Mouse (Mus musculus): ENCODE data around the gene 9130019O22Rik. TPM values are rescaled to one million over a fixed set of nuclear protein-coding genes. Genes with fewer than 3 reads are reported as not detected.

The 9130019O22Rik gene
- 5.9 and 6.4 TPM in 2 replicates for polyA plus RNA-seq (2012; rRNA removed)

GRCm38 (mm10) chr7:127386641-127387392 is at the start of gene 9130019O22Rik:
Gene 9130019O22Rik, minus strand, starts transcription at chr7:127387166.
- WGBS: 5% methylated on average over 38 of the region's 38 CpGs
- Histone ChIP-seq H3K4me3 (ENCODE audit: control insufficient read depth, insufficient read depth, low read length) (peak within 1 kb of the TSS; percentile 93), H3K27ac (ENCODE audit: control insufficient read depth, insufficient read depth, low read length) (no peak within 1 kb of the TSS), H3K36me3 (ENCODE audit: control insufficient read depth, insufficient read depth, low read length) (no peaks in the 10 kb centered on the region), H3K27me3 (ENCODE audit: control insufficient read depth, insufficient read depth, low read length) (no peaks in the 10 kb centered on the region), H3K4me1 (replicated peaks; ENCODE audit: control insufficient read depth, insufficient read depth, low read length) (peaks cover 5% of the 10 kb centered on the region)
- peak; percentile 92 for DNase-seq
- TF ChIP-seq CTCF (IDR thresholded peaks at IDR 0.05; ENCODE audit: borderline replicate concordance, control insufficient read depth, extremely low read depth, insufficient read depth, low read length, poor library complexity): no peak
- no peak for TF ChIP-seq POLR2A (IDR thresholded peaks at IDR 0.05; ENCODE audit: control insufficient read depth, extremely low read depth, insufficient read depth, low read length, poor library complexity)

- DNase-seq: no peak
- Histone ChIP-seq H3K4me3 (ENCODE audit: control insufficient read depth, insufficient read depth, low read length) (no peak overlapping the region), H3K27me3 (ENCODE audit: control insufficient read depth, insufficient read depth, low read length) (no peaks in the 10 kb centered on the region), H3K27ac (ENCODE audit: control insufficient read depth, insufficient read depth, low read length) (no peak overlapping the region), H3K4me1 (replicated peaks; ENCODE audit: control insufficient read depth, insufficient read depth, low read length) (no peaks in the 10 kb centered on the region), H3K36me3 (ENCODE audit: control insufficient read depth, insufficient read depth, low read length) (no peaks in the 10 kb centered on the region)
- TF ChIP-seq CTCF (IDR thresholded peaks at IDR 0.05; ENCODE audit: borderline replicate concordance, control insufficient read depth, extremely low read depth, insufficient read depth, low read length, poor library complexity) (no peak), POLR2A (IDR thresholded peaks at IDR 0.05; ENCODE audit: control insufficient read depth, extremely low read depth, insufficient read depth, low read length, poor library complexity) (no peak)
- 83% methylated on average over 4 of the region's 4 CpGs for WGBS
Observed at GRCm38 (mm10) chr7:127435206-127435605, 48.2 kb upstream of the 9130019O22Rik start.

GRCm38 (mm10) chr7:127426354-127426753 is 39.4 kb upstream of the 9130019O22Rik start:
- H3K4me1 ChIP-seq (replicated peaks; ENCODE audit: control insufficient read depth, insufficient read depth, low read length): peaks cover 6% of the 10 kb centered on the region
- DNase-seq: no peak
- 83% methylated on average over 3 of the region's 3 CpGs for WGBS
- no peak for TF ChIP-seq CTCF (IDR thresholded peaks at IDR 0.05; ENCODE audit: borderline replicate concordance, control insufficient read depth, extremely low read depth, insufficient read depth, low read length, poor library complexity)
- no peak for TF ChIP-seq POLR2A (IDR thresholded peaks at IDR 0.05; ENCODE audit: control insufficient read depth, extremely low read depth, insufficient read depth, low read length, poor library complexity)
- H3K4me3 ChIP-seq (ENCODE audit: control insufficient read depth, insufficient read depth, low read length): no peak overlapping the region
- no peaks in the 10 kb centered on the region for H3K36me3 ChIP-seq (ENCODE audit: control insufficient read depth, insufficient read depth, low read length)
- no peaks in the 10 kb centered on the region for H3K27me3 ChIP-seq (ENCODE audit: control insufficient read depth, insufficient read depth, low read length)
- no peak overlapping the region for H3K27ac ChIP-seq (ENCODE audit: control insufficient read depth, insufficient read depth, low read length)

- DNase-seq: no peak
- Histone ChIP-seq H3K36me3 (ENCODE audit: control insufficient read depth, insufficient read depth, low read length) (no peaks in the 10 kb centered on the region), H3K4me1 (replicated peaks; ENCODE audit: control insufficient read depth, insufficient read depth, low read length) (peaks cover 9% of the 10 kb centered on the region), H3K4me3 (ENCODE audit: control insufficient read depth, insufficient read depth, low read length) (no peak overlapping the region), H3K27me3 (ENCODE audit: control insufficient read depth, insufficient read depth, low read length) (no peaks in the 10 kb centered on the region), H3K27ac (ENCODE audit: control insufficient read depth, insufficient read depth, low read length) (no peak overlapping the region)
- WGBS: 91% methylated on average over 2 of the region's 2 CpGs
- TF ChIP-seq CTCF (IDR thresholded peaks at IDR 0.05; ENCODE audit: borderline replicate concordance, control insufficient read depth, extremely low read depth, insufficient read depth, low read length, poor library complexity) (no peak), POLR2A (IDR thresholded peaks at IDR 0.05; ENCODE audit: control insufficient read depth, extremely low read depth, insufficient read depth, low read length, poor library complexity) (no peak)
Observed at GRCm38 (mm10) chr7:127425911-127426310, 38.9 kb upstream of the 9130019O22Rik start.

- 93% methylated on average over 3 of the region's 3 CpGs for WGBS
- H3K27me3 ChIP-seq (ENCODE audit: control insufficient read depth, insufficient read depth, low read length): no peaks in the 10 kb centered on the region
- TF ChIP-seq POLR2A (IDR thresholded peaks at IDR 0.05; ENCODE audit: control insufficient read depth, extremely low read depth, insufficient read depth, low read length, poor library complexity) (no peak), CTCF (IDR thresholded peaks at IDR 0.05; ENCODE audit: borderline replicate concordance, control insufficient read depth, extremely low read depth, insufficient read depth, low read length, poor library complexity) (no peak)
- H3K4me1 ChIP-seq (replicated peaks; ENCODE audit: control insufficient read depth, insufficient read depth, low read length): peaks cover 9% of the 10 kb centered on the region
- no peak overlapping the region for H3K4me3 ChIP-seq (ENCODE audit: control insufficient read depth, insufficient read depth, low read length)
- H3K36me3 ChIP-seq (ENCODE audit: control insufficient read depth, insufficient read depth, low read length): no peaks in the 10 kb centered on the region
- DNase-seq: no peak
- H3K27ac ChIP-seq (ENCODE audit: control insufficient read depth, insufficient read depth, low read length): no peak overlapping the region
Observed at GRCm38 (mm10) chr7:127425291-127425690, 38.3 kb upstream of the 9130019O22Rik start.

GRCm38 (mm10) chr7:127422247-127422646 is 35.3 kb upstream of the 9130019O22Rik start:
- WGBS: 4% methylated on average over 15 of the region's 15 CpGs
- DNase-seq: no peak
- Histone ChIP-seq H3K27ac (ENCODE audit: control insufficient read depth, insufficient read depth, low read length) (no peak overlapping the region), H3K4me3 (ENCODE audit: control insufficient read depth, insufficient read depth, low read length) (peak overlapping the region; percentile 9), H3K4me1 (replicated peaks; ENCODE audit: control insufficient read depth, insufficient read depth, low read length) (peaks cover 9% of the 10 kb centered on the region), H3K36me3 (ENCODE audit: control insufficient read depth, insufficient read depth, low read length) (no peaks in the 10 kb centered on the region), H3K27me3 (ENCODE audit: control insufficient read depth, insufficient read depth, low read length) (no peaks in the 10 kb centered on the region)
- TF ChIP-seq POLR2A (IDR thresholded peaks at IDR 0.05; ENCODE audit: control insufficient read depth, extremely low read depth, insufficient read depth, low read length, poor library complexity): no peak
- TF ChIP-seq CTCF (IDR thresholded peaks at IDR 0.05; ENCODE audit: borderline replicate concordance, control insufficient read depth, extremely low read depth, insufficient read depth, low read length, poor library complexity): no peak
